Mouse (Mus musculus) natural killer cell, adult 2 months (primary cell): ENCODE measurements around the gene Spcs2.
A peak's percentile ranks its signal among the peaks of the same experiment; 100 is the strongest.

Source experiments
- DNase-seq, 2 experiments: peaks; one replicate each; pipeline ENCODE4 v3.0.0; 2022; ENCODE audit warnings: low spot score in 2 of 2

Gene Spcs2

DNA sequence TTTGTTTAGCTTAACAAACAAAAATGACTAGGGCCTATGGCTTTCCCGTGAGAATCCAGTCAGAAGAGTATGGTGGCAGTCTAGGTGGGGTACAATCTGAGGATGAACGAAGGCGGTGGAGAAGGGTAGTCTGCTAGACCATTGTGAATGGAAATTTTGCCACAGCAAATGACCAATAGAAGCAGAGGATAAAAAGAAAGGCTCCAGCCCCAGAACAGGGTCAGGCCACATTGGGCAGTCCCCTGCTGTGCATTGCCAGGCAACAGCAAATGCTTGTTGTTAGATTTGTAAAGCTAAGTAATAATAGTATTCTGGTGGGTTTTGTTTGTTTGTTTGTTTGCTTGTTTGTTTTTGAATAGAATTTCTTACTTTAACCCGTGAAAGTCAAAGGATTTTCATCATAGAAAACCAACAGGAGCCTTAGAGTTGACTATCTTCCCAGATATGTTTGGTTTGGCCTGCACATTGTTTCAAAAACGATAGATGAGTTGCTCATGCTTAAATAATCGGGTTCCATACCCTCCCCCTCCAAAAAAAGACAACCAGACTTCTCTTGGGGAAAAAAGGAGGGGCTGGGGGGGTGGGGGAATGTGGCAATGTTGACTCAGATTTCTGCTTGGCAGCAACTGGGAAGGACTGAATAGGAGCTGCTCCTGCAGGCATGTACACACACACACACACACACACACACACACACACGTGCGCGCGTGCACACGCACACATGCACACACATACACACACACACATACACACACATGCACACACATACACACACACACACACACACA, 1.2 kb upstream of the Spcs2 start:
- DNase-seq, result no peak

DNA sequence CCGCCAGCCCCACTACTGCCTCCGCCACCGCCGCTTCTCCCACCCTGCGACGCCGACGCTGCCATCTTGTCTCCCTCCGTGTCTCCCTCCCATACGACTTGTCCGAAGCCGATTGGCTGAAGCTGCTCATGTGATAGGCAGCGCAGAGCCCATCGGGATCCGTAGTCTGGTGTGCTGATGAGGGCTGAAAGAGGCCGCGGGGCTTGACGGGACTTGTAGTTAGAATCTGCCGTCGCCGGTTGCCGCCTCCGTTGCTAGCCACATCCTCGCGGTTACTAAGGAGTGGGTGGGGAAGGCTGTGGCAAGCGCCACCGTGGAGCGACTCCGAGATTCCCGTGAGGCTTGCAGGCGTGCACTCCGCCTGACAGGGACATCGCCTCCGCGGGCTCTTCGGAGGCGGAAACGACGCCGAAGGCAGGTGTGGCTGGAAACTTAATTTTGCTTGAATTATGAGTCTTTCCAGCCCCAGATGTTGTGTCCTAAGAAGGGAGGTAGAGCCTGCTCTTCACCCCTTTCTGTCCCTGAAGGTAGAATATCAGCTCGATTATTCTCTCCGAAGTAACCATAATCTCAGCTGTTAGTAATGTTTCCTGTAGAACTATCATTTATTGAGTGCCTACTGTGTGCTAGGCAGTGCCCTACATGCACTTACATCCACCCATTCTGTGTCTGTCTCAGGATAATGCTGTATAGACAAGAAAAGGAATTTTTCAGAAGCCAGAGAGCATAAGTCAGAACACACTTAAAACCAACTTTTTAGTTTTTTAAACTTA, 4.3 kb downstream of the Spcs2 start, which contains the start of gene Xrra1:
Xrra1 (plus strand) TSS at position 304 of the 773 bp plus-strand sequence.
- DNase-seq, result peak; percentile 93 to 94

DNA sequence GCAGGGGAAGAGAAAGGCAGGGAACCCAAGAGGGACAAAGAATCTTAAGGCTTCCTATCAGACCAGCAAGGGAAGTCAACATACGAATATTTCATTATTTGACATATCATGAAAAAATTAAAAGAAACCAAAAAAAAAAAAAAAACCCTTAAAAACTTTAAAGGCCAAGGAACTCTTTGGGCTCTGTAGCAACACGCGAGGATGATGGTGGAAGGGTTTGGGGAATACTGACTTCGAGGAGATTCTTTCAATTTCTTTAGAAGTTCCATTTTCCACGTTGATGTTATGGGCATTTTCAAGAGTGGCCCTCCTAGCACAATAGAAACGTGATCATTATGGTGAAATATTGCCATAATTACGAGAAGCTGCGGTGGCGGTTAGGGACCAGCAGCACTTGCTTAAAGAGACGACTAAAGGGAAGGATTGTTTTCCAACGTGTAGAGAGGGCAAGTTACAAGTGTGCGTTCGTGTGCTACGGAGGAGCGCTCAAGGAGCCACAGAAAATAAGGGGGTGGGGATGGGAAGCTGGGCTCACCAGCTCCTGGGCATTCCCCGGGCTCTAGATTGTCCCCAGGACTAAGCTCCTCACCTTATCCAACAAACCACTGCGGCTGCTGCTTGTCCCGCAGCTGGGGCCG, 5.0 kb downstream of the Spcs2 start:
- DNase-seq, result no peak

- peak; percentile 9 to 22 for DNase-seq
Measured at GRCm38 (mm10) chr7:99856266-99856861, 6.9 kb downstream of the Spcs2 start.

DNA sequence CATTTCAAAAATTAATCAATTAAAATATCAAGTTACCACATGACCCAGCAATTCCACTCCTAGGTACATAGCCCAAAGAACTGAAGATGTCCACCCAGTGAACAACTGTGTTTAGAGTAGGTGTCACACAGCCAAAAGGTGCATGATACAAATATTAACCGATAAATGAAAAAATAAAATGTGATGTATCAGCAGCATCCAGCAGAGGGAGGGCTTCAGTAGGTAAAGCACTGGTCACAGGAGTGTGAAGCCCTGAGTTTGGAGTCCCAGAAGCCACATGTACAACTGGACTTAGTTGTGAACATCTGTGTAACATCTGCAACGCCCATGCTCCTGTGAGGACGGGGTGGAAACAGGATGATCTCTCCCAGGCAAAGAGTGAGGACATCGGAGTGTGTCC, 9.0 kb downstream of the Spcs2 start:
- DNase-seq, result no peak

GRCm38 (mm10) chr7:99853350-99853749, 9.9 kb downstream of the Spcs2 start:
- no peak for DNase-seq

DNA sequence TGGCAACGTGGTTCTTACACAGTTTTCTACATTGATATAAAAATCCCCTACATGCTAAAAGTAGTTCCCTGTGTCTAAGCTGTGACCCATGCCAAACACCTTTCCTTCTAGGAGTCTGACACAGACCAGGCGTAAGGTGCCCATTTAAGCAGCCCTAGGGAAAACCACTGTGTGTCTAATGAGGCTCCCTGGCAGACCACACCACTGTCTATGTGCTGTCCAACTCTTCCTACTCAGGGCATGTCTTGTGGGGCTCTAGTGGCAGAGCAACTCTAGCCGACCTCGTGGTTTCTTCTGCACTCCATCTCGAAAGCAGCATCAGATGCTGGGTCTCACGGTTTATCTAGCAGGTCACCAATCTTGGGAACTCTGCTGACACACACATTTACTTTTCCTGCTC, 11.6 kb downstream of the Spcs2 start:
- DNase-seq, result no peak

DNA sequence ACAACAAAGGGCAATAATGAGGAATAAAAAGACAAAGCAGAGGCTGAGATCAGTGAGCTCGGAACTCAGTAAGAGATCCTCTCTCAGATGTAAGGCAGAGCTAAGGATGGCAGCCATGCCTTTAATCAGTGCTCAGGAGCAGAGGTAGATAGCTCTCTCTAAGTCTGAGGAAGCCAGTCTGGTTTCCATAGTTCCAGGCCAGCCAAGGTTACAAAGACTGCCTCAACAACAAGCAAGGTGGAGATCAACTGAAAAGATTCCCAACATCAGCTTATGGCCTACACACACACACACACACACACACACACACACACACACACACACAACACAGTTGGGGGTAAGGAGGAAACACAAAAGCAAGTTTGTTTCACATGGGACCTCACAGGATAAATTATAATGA, 12.1 kb downstream of the Spcs2 start:
- DNase-seq, result no peak

- no peak for DNase-seq
Measured at GRCm38 (mm10) chr7:99850534-99850933, 12.7 kb downstream of the Spcs2 start.

DNA sequence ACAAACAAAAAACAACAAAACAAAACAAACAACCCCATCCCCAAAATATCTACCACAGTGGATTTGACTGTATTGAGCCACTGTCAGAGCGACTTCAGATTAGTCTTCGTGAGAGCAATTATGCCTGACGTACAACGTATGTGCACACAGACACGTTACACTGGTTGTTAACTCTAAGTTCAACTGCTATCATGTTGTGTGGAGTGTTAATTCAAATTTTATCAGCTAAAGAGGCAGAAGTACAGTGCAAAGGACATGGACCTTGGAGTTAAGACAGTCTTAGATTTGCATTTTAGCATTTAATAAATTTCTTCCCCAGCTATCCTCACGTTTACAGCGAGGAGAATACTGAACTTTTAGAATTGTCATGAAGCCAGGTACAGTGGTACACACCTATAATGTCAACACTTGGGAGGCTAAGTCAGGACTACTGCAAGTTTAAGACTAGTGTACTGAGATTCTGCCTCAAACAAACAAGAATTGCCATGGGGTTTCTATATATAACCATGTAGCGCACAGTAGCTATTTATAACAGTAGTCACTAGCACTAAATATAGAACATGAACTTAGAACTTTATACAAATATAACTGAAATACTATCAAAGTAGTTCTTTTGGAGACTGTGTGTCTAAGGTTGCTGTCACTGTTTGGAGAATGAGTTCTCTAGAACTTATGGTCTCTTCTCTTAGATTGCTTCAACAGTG, 17.6 kb downstream of the Spcs2 start:
- DNase-seq, result no peak

DNA sequence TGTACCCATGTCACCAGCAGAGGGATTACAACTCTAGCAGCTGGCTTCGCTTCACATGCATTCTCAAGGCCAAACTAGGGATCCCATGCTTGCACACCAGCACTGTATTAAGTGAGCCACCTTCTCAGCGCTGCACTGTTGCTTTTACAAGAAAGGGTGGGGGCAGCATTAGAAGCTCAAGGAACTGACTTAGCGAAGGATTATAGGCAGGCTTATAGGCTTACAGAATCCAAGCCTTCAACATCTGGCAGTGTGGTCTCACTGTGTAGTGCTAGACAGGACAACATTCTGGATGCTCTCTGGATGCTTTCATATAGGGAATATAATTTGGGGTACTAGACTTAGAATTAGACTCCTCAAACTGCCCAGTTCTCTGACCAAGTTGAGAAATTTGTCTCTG, 25.0 kb downstream of the Spcs2 start:
- DNase-seq, result no peak

DNA sequence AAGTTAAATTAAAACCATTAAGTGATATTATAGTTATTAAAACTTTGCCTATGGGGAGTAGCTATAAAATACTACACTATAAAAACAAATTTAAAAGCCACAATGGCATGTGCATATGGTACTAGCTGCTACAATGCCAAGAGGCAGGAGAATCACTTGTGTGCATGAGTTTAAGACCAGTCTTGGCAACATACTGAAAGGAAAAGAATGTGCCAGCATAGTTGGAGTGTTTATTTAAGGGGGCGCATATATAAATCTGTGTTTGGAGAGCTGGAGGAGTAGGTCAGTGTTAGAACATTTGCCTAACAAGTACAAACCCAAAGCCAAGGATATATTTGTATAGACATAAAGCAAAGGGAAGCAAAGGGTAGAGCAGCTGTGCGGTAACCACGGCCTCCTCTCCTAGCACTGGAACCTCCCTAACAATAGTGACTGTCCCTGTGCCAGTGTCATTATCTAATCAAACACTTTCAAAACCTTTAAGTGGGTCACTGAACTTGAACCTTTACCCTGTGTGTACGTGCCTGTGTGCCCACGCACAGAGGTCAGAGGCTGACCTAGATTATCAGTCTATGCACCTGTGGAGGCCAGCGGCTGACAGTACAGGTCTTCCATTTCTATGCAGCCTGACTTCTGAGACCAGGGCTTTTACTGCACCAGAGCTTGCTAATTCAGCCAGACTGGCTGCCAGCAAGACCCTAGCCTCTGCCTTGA, 25.7 kb downstream of the Spcs2 start:
- no peak for DNase-seq

- no peak for DNase-seq
Measured at GRCm38 (mm10) chr7:99836781-99837180, 26.5 kb downstream of the Spcs2 start.

GRCm38 (mm10) chr7:99834314-99834853, 28.9 kb downstream of the Spcs2 start:
- no peak for DNase-seq

DNA sequence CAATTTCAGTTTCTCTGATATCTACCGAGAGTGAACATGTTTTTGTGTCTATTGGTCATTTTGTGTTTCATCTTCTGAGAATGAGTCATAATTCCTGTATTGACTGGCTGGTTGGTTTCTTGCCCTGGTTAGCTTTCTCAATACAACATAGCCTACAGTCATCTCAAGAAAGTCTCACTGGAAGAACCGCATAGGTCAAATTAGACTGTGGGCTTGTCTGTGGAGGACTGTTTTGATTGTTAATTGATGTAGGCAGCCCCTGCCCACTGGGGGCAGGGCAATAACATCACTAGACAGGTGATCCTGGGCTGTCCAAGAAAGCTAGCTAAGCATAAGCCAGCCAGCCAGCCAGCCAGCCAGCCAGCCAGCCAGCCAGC, 29.4 kb downstream of the Spcs2 start:
- DNase-seq, result no peak

DNA sequence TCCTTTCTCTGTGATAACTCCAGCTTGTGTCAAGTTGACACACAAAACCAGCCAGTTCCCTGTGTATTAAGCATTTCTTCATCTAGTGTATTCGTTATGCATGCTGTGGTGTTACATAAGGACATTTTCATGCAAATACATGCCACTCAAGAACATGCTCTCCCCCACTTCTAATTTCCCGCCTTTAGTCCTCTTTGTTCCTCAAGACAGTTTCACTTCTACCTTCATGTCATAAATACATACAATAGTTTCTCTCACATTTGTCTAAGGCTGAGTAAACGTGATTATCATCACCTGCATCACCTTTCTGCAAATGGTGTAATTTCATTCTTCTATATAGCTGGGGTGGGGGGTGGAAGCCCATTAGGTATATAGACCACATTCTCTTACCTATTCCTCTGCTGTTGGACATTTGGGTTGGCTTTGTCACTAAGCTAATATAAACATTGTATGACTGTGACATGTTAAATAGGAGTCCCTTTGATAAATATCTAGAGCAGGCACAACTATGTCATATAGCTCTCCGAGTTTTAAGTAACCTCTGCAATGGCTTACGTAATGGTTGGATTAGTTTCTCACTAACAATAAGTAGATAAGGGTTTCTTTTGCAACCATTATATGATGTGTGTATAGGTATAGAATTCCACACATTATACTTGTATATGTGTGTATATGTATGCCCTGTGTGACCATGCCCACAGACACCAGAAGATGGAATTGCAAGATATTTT, 30.0 kb downstream of the Spcs2 start:
- no peak for DNase-seq

GRCm38 (mm10) chr7:99828083-99828570, 35.1 kb downstream of the Spcs2 start, which contains the start of gene Neu3:
Neu3 (minus strand) TSS chr7:99828417.
- DNase-seq, result peak; percentile 80 to 88

DNA sequence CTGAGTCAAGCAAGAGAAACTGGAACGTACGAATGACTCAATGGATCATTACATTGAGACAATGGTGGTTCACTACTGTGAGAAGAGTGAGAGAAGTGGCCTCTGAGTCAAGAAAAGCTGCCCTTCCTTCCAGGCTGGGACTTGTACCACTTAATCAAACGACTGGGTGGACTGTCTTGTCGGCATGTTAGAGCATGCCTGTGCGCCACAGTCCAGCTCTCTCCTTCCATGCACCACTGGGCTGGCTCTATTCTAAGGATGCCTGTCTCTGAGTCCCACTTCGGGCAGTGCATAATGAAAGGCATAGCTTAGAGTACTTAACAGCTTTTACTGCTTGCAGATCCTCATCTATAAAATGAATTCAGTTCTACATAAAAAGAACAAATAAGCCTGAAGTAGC, 37.2 kb downstream of the Spcs2 start:
- DNase-seq, result no peak

DNA sequence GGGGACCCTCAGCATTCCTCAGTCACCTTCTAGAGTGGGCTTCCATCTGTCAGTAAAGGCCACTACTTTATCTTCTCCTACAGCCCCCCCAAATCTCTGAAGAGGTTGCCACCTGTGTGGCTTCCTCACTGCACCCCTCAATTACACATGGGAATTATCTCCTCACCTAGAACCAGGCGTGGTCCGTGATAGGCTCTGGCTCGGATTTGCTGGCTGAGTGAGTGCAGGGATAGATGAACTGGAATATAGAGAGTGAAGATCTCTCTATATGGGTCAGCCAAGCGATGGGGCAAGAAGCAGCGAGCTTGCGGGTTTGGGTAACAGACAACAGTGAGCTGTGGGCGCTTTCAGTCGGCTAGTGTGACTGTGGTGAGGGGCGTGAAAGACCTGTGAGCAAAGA, 37.8 kb downstream of the Spcs2 start:
- DNase-seq, result no peak
